Mouse (Mus musculus) G1E (cell line): ENCODE measurements around the gene Sh3pxd2a.

Experiments
- CTCF ChIP-seq: IDR thresholded peaks from 2 replicates; pipeline ENCODE4 v1.5.1; 2012; ENCODE audit warnings: low read depth, low read length, inconsistent platforms, mixed read lengths
- GATA1 ChIP-seq: IDR thresholded peaks from 2 replicates; pipeline ENCODE4 v1.6.1; 2012; ENCODE audit warnings: borderline replicate concordance, low read length, inconsistent platforms, mixed read lengths
- POLR2AphosphoS5 ChIP-seq: IDR thresholded peaks from 2 replicates; pipeline ENCODE4 v1.6.1; 2012; ENCODE audit warnings: low read depth, low read length, inconsistent platforms; ENCODE audit not compliant: insufficient replicate concordance
- TAL1 ChIP-seq: conservative IDR thresholded peaks from 2 replicates; pipeline ENCODE4 v1.6.1; 2012; ENCODE audit warnings: low read depth, low read length, inconsistent platforms, mixed read lengths

DNA sequence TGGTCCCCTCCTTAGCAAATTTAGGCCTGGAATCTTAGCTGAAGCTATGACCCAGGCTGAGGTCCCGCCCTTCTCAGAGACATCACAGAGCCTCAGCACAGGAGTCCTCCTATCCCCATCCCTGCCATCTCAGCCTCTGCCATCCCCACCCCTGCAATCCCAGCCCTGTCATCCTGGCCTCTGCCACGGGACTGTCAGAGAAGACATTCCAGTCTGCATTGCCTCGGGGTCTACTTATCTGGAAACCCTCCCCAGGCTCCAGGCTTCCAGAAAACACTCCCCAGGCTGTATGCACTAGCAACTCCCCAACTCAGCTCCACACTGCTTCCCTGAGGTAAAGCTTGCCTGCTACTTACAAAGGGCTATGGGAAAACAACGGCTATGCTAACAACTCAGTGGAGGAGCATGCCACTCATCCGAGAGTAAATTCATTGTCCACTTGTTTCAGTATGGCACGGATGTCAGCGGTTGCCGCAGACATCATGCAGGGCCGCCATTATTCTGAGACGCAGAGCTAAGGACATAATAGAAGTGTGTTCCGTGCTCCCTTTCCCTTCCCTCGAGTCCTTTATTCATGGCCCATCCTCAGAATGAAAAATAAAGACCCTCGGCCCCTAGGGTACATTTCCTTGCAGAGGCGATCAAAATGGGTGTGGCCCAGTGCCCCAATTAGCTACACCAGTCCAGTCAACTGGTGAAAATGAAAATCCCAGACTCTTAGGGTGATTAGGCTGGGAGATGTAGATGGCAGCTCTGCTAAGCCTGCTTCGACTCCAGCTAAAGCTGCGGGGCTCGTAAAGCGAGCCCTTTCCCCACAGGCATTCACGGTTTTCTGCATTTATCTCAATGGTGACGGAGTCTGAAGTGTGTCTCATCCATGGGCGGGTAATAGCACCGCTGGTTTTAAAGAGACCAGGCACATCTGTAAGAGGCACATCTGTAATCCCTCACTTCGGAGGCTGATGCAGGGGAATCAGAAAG, 29.1 kb upstream of the Sh3pxd2a start:
- no peak for TF ChIP-seq CTCF
- TF ChIP-seq GATA1 = no peak
- no peak for TF ChIP-seq TAL1
- no peak for TF ChIP-seq POLR2AphosphoS5
